Mouse (Mus musculus) intestine, embryonic 16.5 days (tissue): ENCODE results near the gene Pptc7. TPM values are rescaled to one million over a fixed set of nuclear protein-coding genes. Genes with fewer than 3 reads are reported as not detected.
"Not testable (repeated sequence)": the region's sequence is repeated elsewhere in the genome, so short reads cannot be mapped to it uniquely, and the experiment has no call there.

Source experiments
- ATAC-seq: fragments of 200-750 bp; cut with Nextera tagmentation; 2 replicates; pipeline ENCODE4 v1.8.0; 2017; ENCODE audit warnings: moderate TSS enrichment, moderate library complexity
- H3K27ac ChIP-seq: fragments of 300-500 bp; sonication (generic); 2 replicates; pipeline ENCODE4 v1.5.1; 2014; ENCODE audit warnings: mild to moderate bottlenecking, low read length
- H3K27me3 ChIP-seq: fragments of 300-500 bp; sonication (generic); replicated peaks from 2 replicates; pipeline ENCODE4 v1.6.1; 2014; ENCODE audit warnings: low read length, control low read depth, mixed read lengths; ENCODE audit not compliant: control insufficient read depth, insufficient read depth
- H3K36me3 ChIP-seq: fragments of 300-500 bp; sonication (generic); 2 replicates; pipeline ENCODE4 v1.6.1; 2014; ENCODE audit warnings: low read length, control low read depth; ENCODE audit not compliant: control insufficient read depth, insufficient read depth
- H3K4me1 ChIP-seq: fragments of 300-500 bp; sonication (generic); 2 replicates; pipeline ENCODE4 v1.6.1; 2014; ENCODE audit warnings: low read length, control low read depth, mixed read lengths; ENCODE audit not compliant: control insufficient read depth, insufficient read depth
- H3K4me2 ChIP-seq: fragments of 300-500 bp; sonication (generic); 2 replicates; pipeline ENCODE4 v1.6.1; 2014; ENCODE audit warnings: low read depth, low read length, control low read depth
- H3K4me3 ChIP-seq: fragments of 300-500 bp; sonication (generic); 2 replicates; pipeline ENCODE4 v1.5.1; 2014; ENCODE audit warnings: mild to moderate bottlenecking, low read length
- H3K9ac ChIP-seq: fragments of 300-500 bp; sonication (generic); 2 replicates; pipeline ENCODE4 v1.6.1; 2014; ENCODE audit warnings: low read depth, low read length
- H3K9me3 ChIP-seq: fragments of 300-500 bp; sonication (generic); 2 replicates; pipeline ENCODE4 v1.6.1; 2016; ENCODE audit warnings: low read length, control low read depth; ENCODE audit not compliant: control insufficient read depth
- WGBS: fragments of 180-500 bp; shearing (Covaris S2); extraction: QIAGEN DNeasy Blood & Tissue Kit; methylation state at CpG from one replicate; pipeline ENCODE4 v1.1.7; 2014; 5-methylcytosine and 5-hydroxymethylcytosine counted together
- polyA plus RNA-seq: library from polyadenylated mRNA; unstranded; fragments of >200 nt; fragmentation: Nextera tagmentation; extraction: Ambion mirVana; gene quantifications from 2 replicates; pipeline ENCODE4 v1.2.1, GENCODE M21; 2015

Gene Pptc7
- polyA plus RNA-seq, 1 experiment from 2014 or later = 6.8 TPM

DNA sequence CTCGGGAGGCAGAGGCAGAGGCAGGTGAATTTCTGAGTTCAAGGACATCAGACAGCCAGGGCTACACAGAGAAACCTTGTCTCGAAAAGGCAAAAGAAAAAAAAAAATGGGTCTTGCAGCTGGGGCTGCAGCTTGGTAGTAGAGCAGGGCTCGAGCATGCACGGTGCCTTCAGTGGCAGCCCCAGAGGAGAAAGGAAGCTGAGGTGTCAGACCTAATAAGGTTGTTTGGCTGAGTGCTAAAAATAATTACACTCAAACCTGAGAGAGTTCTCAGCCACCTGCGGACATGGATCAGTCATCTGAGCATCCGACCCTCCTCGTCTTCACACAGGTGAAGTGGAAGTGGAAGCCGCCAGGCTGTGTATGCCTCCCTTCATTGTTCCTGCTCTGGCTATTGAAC lies 26.5 kb downstream of the Pptc7 start:
- Histone ChIP-seq H3K4me1 (no peaks in the 10 kb centered on the region), H3K27me3 (no peaks in the 10 kb centered on the region), H3K4me3 (no peak overlapping the region), H3K36me3 (no peaks in the 10 kb centered on the region; the same call in 1 of the 2 replicates), H3K9me3 (no peaks in the 10 kb centered on the region), H3K9ac (no peak overlapping the region), H3K27ac (no peak overlapping the region), H3K4me2 (no peak overlapping the region)
- ATAC-seq = no peak
- WGBS = 80% methylated on average over 8 of the region's 8 CpGs

DNA sequence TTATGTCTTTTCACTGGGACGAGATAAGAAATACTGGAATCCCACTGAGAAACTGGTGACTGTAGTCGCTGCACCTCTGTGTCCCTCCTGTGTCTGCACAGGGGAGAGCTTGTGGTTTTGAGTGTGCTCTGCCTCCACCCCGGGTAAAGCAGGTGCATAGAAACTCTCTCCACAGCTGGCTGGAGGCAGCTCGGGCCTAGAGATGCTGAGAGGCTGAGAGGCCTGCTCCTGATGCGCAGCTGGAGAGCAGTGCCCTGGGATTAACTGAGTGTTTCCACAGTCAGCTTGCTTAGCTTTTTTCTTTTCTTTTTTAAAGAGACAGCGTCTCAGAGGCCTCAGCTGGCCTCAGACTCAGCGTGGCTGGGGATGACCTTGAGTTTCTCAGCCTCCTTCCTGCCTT lies 27.5 kb downstream of the Pptc7 start:
- Histone ChIP-seq H3K4me3 (no peak overlapping the region), H3K9me3 (no peaks in the 10 kb centered on the region), H3K36me3 (no peaks in the 10 kb centered on the region; the same call in 1 of the 2 replicates), H3K4me1 (no peaks in the 10 kb centered on the region), H3K27ac (no peak overlapping the region), H3K9ac (no peak overlapping the region), H3K27me3 (no peaks in the 10 kb centered on the region), H3K4me2 (no peak overlapping the region)
- no peak for ATAC-seq
- 70% methylated on average over 7 of the region's 7 CpGs for WGBS

DNA sequence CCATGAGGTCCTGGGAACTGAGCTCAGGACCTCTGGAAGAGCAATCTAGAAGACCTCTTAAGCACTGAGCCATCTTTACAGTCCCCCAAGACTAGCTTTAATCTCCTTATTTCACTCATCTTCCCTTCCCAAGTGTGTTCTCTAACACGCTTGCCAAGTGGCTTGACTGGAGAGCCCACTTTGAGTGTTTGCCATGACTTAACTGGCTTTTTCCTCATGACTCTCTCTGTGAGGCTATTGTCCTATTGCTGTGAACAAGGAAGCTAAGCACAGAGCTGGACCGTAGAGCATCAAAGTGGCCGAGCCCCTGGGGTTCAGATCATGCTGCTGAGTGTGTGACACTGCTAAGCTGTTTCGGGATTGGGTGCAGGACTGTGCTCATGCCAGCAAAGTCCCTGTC lies 28.2 kb downstream of the Pptc7 start:
- Histone ChIP-seq H3K4me1 (no peaks in the 10 kb centered on the region), H3K9me3 (no peaks in the 10 kb centered on the region), H3K9ac (no peak overlapping the region), H3K36me3 (no peaks in the 10 kb centered on the region; the same call in 1 of the 2 replicates), H3K4me3 (no peak overlapping the region), H3K4me2 (no peak overlapping the region), H3K27me3 (no peaks in the 10 kb centered on the region), H3K27ac (no peak overlapping the region)
- ATAC-seq = no peak
- WGBS = 94% methylated on average over 4 of the region's 4 CpGs

DNA sequence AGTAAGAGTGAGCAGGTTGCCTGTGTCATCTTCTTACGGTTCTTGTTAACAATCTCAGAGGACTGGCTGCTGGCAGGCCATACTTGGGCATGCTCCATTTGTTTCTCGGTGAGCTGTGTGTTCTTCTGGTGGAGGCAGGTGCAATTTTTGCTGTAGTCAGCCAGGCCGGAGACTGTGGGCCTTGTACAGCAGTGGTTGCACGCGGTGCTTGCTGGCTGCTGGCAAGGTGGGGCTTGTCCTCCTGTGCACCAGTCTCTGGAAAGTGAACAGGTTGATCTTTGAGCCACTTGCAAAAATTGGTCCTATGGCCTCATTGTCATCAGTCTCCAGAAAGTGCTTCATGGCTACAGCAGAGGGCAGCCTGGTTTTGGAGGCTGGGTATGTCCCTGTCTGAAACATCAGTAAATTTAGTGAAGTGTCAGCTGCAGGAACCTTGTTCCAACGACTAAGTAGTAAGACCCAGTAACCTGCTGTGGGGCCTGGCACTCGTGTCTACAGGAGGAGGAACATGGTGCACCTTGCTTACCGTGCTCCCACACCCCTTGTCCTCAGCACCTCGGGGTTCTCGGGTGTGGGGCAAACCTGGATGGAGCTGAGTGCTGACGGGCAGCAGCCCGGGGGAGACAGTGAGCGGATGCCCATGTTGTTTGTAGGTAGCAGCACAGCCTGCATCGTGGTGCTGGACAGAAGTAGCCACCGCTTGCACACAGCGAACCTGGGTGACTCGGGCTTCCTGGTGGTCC lies 28.9 kb downstream of the Pptc7 start:
- no peaks in the 10 kb centered on the region for H3K9me3 ChIP-seq
- no peak overlapping the region for H3K27ac ChIP-seq
- WGBS = 87% methylated on average over 17 of the region's 17 CpGs
- no peaks in the 10 kb centered on the region for H3K27me3 ChIP-seq
- H3K4me2 ChIP-seq = no peak overlapping the region
- ATAC-seq = no peak
- no peak overlapping the region for H3K4me3 ChIP-seq
- no peaks in the 10 kb centered on the region; the same call in 1 of the 2 replicates for H3K36me3 ChIP-seq
- H3K4me1 ChIP-seq = no peaks in the 10 kb centered on the region
- H3K9ac ChIP-seq = no peak overlapping the region

DNA sequence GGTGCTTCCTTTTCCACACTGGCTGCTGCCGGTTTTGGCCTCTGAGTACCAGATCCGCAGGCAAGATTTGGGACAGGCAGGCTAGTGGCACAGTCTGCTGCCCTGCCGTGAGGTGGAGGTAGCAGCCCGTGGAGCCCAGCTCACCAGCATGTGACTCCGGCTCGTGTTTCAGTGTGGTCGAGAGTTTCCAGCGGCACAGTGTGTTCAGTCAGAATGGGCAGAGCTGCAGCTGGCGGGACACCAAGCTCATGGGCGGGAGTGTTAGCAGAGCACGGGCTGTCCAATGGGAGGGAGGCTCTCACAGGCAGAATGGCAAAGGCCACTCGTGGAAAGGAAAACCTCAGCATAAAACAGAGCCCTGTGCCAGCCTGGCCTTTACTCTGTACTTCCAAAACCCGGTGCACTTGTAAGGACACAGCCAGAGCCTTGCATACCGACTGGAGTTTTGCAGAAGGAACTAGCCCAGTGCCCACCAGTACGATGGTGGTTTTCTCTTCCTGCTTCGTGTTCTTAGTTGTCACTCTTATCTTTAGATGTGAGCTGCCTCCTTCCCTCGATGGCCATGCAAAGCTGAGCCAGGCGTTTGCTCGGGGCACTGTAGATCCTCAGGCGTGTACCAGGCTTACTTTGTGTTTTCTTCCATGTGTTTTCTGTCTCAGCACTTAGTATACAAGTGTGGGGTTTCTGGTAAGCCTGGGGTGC lies 31.0 kb downstream of the Pptc7 start:
- no peak overlapping the region for H3K27ac ChIP-seq
- 0 out of 2 replicates have a peak overlapping the region, but pooled peaks have one; percentile 2 for H3K9ac ChIP-seq
- ATAC-seq = peak; percentile 62; the same call in 1 of the 2 replicates
- no peaks in the 10 kb centered on the region for H3K4me1 ChIP-seq
- H3K27me3 ChIP-seq = no peaks in the 10 kb centered on the region
- H3K36me3 ChIP-seq = no peaks in the 10 kb centered on the region; the same call in 1 of the 2 replicates
- H3K4me2 ChIP-seq = no peak overlapping the region
- no peaks in the 10 kb centered on the region for H3K9me3 ChIP-seq
- no peak overlapping the region for H3K4me3 ChIP-seq
- WGBS = 67% methylated on average over 20 of the region's 20 CpGs

DNA sequence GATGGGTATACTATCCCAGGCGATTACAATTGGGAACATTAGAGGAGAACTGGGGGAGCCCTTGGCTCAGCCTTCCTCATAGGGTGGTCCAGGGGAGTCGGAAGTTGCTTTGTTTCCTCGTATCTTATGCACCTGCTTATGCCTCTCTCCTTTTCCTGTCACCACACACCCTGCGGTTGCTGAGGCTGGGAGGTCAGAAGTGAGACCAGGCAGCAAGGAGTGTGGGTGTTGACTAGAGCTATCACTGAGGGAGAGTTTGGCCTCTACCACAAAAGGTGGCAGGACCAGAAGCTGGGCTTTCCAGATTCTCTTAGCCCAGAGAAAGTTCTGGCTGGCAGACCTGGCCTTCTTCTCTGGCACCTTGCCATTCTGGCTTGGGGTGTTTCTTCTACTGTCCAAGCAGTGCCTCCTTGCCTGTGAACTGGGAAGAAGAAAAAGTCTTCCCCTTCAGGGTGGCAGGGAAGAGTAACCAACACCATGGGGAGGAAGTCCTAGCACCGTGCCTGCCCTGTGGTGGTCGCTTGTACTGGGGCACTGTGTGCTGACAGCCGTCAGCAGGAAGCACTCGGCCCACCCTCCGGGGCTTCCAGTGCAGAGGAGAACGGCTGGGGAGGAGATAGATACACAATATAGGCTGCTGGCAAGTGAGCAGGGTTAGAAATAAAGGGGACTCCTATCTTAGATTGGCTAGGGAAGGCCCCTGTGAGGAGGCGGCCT lies 33.3 kb downstream of the Pptc7 start:
- no peak overlapping the region for H3K4me2 ChIP-seq
- H3K4me3 ChIP-seq = no peak overlapping the region
- no peak overlapping the region for H3K9ac ChIP-seq
- H3K27me3 ChIP-seq = no peaks in the 10 kb centered on the region
- WGBS = 79% methylated on average over 11 of the region's 11 CpGs
- H3K4me1 ChIP-seq = no peaks in the 10 kb centered on the region
- H3K9me3 ChIP-seq = no peaks in the 10 kb centered on the region
- ATAC-seq = no peak
- H3K36me3 ChIP-seq = no peaks in the 10 kb centered on the region; the same call in 1 of the 2 replicates
- H3K27ac ChIP-seq = no peak overlapping the region

DNA sequence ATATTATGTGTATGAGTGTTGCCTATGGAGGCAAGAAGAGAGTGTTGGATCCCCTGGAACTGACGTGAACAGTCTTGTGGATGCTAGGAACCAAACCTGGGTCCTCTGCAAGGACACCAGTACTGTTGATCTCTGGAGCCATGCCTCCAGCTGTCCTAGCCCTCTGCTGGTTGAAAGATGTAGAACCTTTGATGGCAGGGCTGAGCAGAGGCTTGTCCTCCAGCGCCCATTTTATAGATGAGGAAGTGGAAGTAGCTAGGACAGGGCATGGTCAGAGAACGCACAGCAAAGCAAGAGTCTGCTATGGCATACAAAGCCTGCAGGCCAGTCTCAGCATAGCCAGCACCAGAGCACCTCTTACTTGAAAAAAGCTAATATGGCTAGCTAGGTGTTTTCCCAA lies 33.9 kb downstream of the Pptc7 start:
- ATAC-seq = no peak; the same call in 1 of the 2 replicates
- no peak overlapping the region for H3K4me3 ChIP-seq
- H3K27ac ChIP-seq = no peak overlapping the region
- H3K27me3 ChIP-seq = no peaks in the 10 kb centered on the region
- H3K9me3 ChIP-seq = no peaks in the 10 kb centered on the region
- H3K36me3 ChIP-seq = no peaks in the 10 kb centered on the region; the same call in 1 of the 2 replicates
- H3K4me2 ChIP-seq = no peak overlapping the region
- H3K9ac ChIP-seq = no peak overlapping the region
- H3K4me1 ChIP-seq = no peaks in the 10 kb centered on the region
- 84% methylated on average over 3 of the region's 3 CpGs for WGBS

DNA sequence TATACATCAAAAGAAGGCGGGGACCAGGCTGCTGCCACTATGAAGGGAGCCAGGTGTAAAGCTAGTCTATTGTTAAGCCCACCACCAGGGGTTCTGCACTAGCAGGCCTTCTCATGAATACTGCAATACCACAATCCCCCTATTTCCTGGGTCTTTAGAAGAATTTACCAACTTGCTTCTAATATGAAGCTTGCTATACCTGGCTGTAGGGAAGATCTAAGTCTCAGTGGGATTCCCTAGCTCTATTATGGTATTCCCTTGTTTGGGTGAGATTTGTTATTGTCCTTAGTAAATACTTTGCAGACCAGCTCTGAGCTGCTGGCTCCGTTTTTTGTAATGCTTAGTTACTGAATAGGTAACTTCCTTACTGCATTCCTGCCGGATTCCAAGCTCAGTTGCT lies 34.8 kb downstream of the Pptc7 start:
- not testable (repeated sequence) for H3K4me2 ChIP-seq, ATAC-seq, H3K27ac ChIP-seq, H3K9ac ChIP-seq, H3K4me1 ChIP-seq, H3K36me3 ChIP-seq, H3K27me3 ChIP-seq, H3K4me3 ChIP-seq, H3K9me3 ChIP-seq
- 72% methylated on average over 3 of the region's 3 CpGs for WGBS

DNA sequence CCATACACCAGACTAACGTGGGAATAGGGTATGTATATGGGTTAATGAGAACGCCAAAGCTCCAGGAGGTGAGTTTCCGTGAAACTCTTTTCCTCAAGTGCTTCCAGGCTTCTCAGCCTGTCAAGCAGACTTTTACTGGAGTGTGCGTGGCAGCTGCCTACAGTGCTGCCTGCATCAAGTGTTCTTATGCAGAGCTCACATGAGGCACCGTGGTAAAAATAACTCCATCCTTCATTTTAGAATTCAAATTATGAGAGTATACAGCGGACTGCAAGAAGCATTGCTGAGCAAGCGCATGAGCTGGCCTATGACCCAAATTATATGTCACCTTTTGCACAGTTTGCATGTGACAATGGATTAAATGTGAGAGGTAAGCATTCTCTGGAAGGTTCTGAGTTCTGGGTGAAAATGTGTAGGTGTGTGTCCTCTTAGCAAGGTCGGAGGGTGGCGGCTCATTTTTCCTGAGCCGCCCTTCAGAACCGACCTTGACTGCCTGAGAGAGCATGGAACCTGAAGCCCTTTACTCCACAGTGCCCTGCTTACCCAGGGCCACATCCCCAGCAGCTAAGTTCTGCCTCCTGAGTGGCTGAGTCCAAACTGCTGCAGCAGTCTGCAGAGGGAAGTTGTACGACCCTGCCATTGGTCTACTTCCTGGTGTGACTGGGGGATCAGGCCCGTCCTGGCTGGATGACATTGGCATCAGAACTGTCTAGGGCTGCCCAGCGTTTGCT lies 35.5 kb downstream of the Pptc7 start:
- no peak overlapping the region for H3K4me3 ChIP-seq
- 75% methylated on average over 14 of the region's 14 CpGs for WGBS
- peak overlapping the region; percentile 21; the same call in 1 of the 2 replicates for H3K27ac ChIP-seq
- ATAC-seq = no peak
- H3K9ac ChIP-seq = no peak overlapping the region
- no peaks in the 10 kb centered on the region for H3K4me1 ChIP-seq
- H3K4me2 ChIP-seq = no peak overlapping the region
- 0 out of 2 replicates have a peak, but pooled peaks cover 2% of the 10 kb centered on the region for H3K36me3 ChIP-seq
- H3K9me3 ChIP-seq = no peaks in the 10 kb centered on the region
- H3K27me3 ChIP-seq = no peaks in the 10 kb centered on the region
